Mouse (Mus musculus) liver, adult 2 months (tissue): Measurements from ENCODE around the gene Vars2.

ENCODE experiments used
- CTCF ChIP-seq: fragments of 200-500 bp; IDR thresholded peaks from 2 replicates; pipeline ENCODE4 v1.5.1; 2011; ENCODE audit warnings: low read depth, low read length, control low read depth
- POLR2A ChIP-seq: fragments of 200-500 bp; IDR thresholded peaks from 2 replicates; pipeline ENCODE4 v1.6.1; 2011; ENCODE audit warnings: low read length, control low read depth; ENCODE audit not compliant: insufficient read depth; ENCODE audit errors: extremely low read depth

GRCm38 (mm10) chr17:35666851-35667256, 538 bp downstream of the Vars2 start:
- TF ChIP-seq POLR2A (no peak), CTCF (no peak)
